Mouse (Mus musculus) small intestine, adult 2 months (tissue): Measurements from ENCODE around the gene Kansl2. TPM values are rescaled to one million over a fixed set of nuclear protein-coding genes. Genes with fewer than 3 reads are reported as not detected.
A peak's percentile ranks its signal among the peaks of the same experiment; 100 is the strongest.

Experiments
- H3K27ac ChIP-seq: fragments of 200-500 bp; 2 replicates; pipeline ENCODE4 v1.5.1; 2012; ENCODE audit warnings: low read depth, low read length, control low read depth, inconsistent platforms; ENCODE audit not compliant: insufficient read depth
- H3K27me3 ChIP-seq: fragments of 200-500 bp; 2 replicates; pipeline ENCODE4 v1.6.1; 2012; ENCODE audit warnings: mild to moderate bottlenecking, moderate library complexity, low read length, inconsistent platforms; ENCODE audit not compliant: control insufficient read depth, insufficient read depth
- H3K36me3 ChIP-seq: fragments of 200-500 bp; 2 replicates; pipeline ENCODE4 v1.6.1; 2012; ENCODE audit warnings: mild to moderate bottlenecking, low read length, control low read depth, inconsistent platforms; ENCODE audit not compliant: control insufficient read depth, insufficient read depth
- H3K4me1 ChIP-seq: fragments of 200-500 bp; 2 replicates; pipeline ENCODE4 v1.6.1; 2012; ENCODE audit warnings: low read length, inconsistent platforms, mixed read lengths; ENCODE audit not compliant: control insufficient read depth, insufficient read depth, insufficient read length
- H3K4me3 ChIP-seq: fragments of 200-500 bp; 2 replicates; pipeline ENCODE4 v1.5.1; 2012; ENCODE audit warnings: low read depth, mild to moderate bottlenecking, control low read depth, inconsistent platforms, low read length, moderate library complexity
- CTCF ChIP-seq: fragments of 200-500 bp; IDR thresholded peaks from 2 replicates; pipeline ENCODE4 v1.5.1; 2012; ENCODE audit warnings: low read depth, mild to moderate bottlenecking, control low read depth, inconsistent platforms, low read length, moderate library complexity, mixed read lengths; ENCODE audit not compliant: insufficient replicate concordance, insufficient read length; ENCODE audit errors: extremely low read depth
- POLR2A ChIP-seq: fragments of 200-500 bp; IDR thresholded peaks from 2 replicates; pipeline ENCODE4 v1.6.1; 2012; ENCODE audit warnings: low read depth, mild to moderate bottlenecking, control low read depth, inconsistent platforms, low read length, moderate library complexity
- WGBS: fragments of 180-500 bp; shearing (Covaris S2); methylation state at CpG from one replicate; pipeline ENCODE4 v1.1.7; 2018; 5-methylcytosine and 5-hydroxymethylcytosine counted together
- polyA plus RNA-seq: library from polyadenylated mRNA; depleted of rRNA; stranded (reverse); fragments of >200 nt; gene quantifications from 2 replicates; pipeline ENCODE4 v1.2.3, GENCODE M21; 2012; rRNA removed

The Kansl2 gene
- 8.4 and 15.0 TPM in 2 replicates for polyA plus RNA-seq

- H3K4me1 ChIP-seq: no peaks in the 10 kb centered on the region
- peak within 1 kb of the TSS; percentile 79 for H3K4me3 ChIP-seq
- TF ChIP-seq POLR2A: peak; percentile 98
- 0 out of 2 replicates have a peak, but pooled peaks have one; percentile 13 for TF ChIP-seq CTCF
- under 1% methylated on average over 70 of the region's 70 CpGs for WGBS
- peaks cover 18% of the 10 kb centered on the region for H3K36me3 ChIP-seq
- peak within 1 kb of the TSS; percentile 88 for H3K27ac ChIP-seq
- H3K27me3 ChIP-seq: no peaks in the 10 kb centered on the region
Observed at GRCm38 (mm10) chr15:98533881-98534627, at the start of gene Kansl2. Gene Kansl2, minus strand, starts transcription at chr15:98534264.

- peaks cover 19% of the 10 kb centered on the region; the same call in 1 of the 2 replicates for H3K4me1 ChIP-seq
- H3K27me3 ChIP-seq: no peaks in the 10 kb centered on the region
- no peak for TF ChIP-seq POLR2A
- 80% methylated on average over 8 of the region's 8 CpGs for WGBS
- H3K27ac ChIP-seq: no peak overlapping the region
- no peaks in the 10 kb centered on the region for H3K36me3 ChIP-seq
- no peak overlapping the region for H3K4me3 ChIP-seq
Observed at GRCm38 (mm10) chr15:98582996-98583395, 48.9 kb upstream of the Kansl2 start.

GRCm38 (mm10) chr15:98582410-98582809 is 48.3 kb upstream of the Kansl2 start:
- Histone ChIP-seq H3K36me3 (no peaks in the 10 kb centered on the region), H3K4me1 (peaks cover 13% of the 10 kb centered on the region; the same call in 1 of the 2 replicates), H3K4me3 (peak overlapping the region; percentile 9; the same call in 1 of the 2 replicates), H3K27ac (no peak overlapping the region), H3K27me3 (no peaks in the 10 kb centered on the region)
- 26% methylated on average over 8 of the region's 8 CpGs for WGBS
- TF ChIP-seq POLR2A: no peak
- no peak for TF ChIP-seq CTCF

- H3K27ac ChIP-seq: no peak overlapping the region
- TF ChIP-seq CTCF (peak; percentile 81; the same call in 1 of the 2 replicates), POLR2A (no peak)
- no peaks in the 10 kb centered on the region for H3K27me3 ChIP-seq
- no peak overlapping the region for H3K4me3 ChIP-seq
- H3K36me3 ChIP-seq: no peaks in the 10 kb centered on the region
- 33% methylated on average over 5 of the region's 5 CpGs for WGBS
- peaks cover 6% of the 10 kb centered on the region; the same call in 1 of the 2 replicates for H3K4me1 ChIP-seq
Observed at GRCm38 (mm10) chr15:98579795-98580464, 45.9 kb upstream of the Kansl2 start.

GRCm38 (mm10) chr15:98579310-98579709 is 45.2 kb upstream of the Kansl2 start:
- no peak overlapping the region for H3K4me3 ChIP-seq
- no peaks in the 10 kb centered on the region for H3K36me3 ChIP-seq
- no peaks in the 10 kb centered on the region for H3K27me3 ChIP-seq
- peaks cover 6% of the 10 kb centered on the region; the same call in 1 of the 2 replicates for H3K4me1 ChIP-seq
- H3K27ac ChIP-seq: no peak overlapping the region
- TF ChIP-seq CTCF: no peak
- no peak for TF ChIP-seq POLR2A
- 92% methylated on average over 2 of the region's 2 CpGs for WGBS

GRCm38 (mm10) chr15:98573293-98573692 is 39.2 kb upstream of the Kansl2 start:
- Histone ChIP-seq H3K27me3 (no peaks in the 10 kb centered on the region), H3K36me3 (no peaks in the 10 kb centered on the region), H3K27ac (no peak overlapping the region), H3K4me3 (no peak overlapping the region), H3K4me1 (peaks cover 5% of the 10 kb centered on the region)
- TF ChIP-seq CTCF: no peak
- TF ChIP-seq POLR2A: no peak
- WGBS: 81% methylated on average over 4 of the region's 4 CpGs

- Histone ChIP-seq H3K4me1 (peaks cover 9% of the 10 kb centered on the region), H3K27me3 (no peaks in the 10 kb centered on the region), H3K36me3 (no peaks in the 10 kb centered on the region), H3K27ac (no peak within 1 kb of the TSS), H3K4me3 (no peak within 1 kb of the TSS)
- TF ChIP-seq POLR2A (no peak), CTCF (no peak)
- WGBS: 72% methylated on average over 10 of the region's 10 CpGs
Observed at GRCm38 (mm10) chr15:98570873-98571538, 36.9 kb upstream of the Kansl2 start, which contains the start of the genes Ccnt1 and 4930415O20Rik. Gene Ccnt1, minus strand, starts transcription at chr15:98570923. Gene 4930415O20Rik, plus strand, starts transcription at chr15:98571004.
